Mouse (Mus musculus) liver, embryonic 11.5 days (tissue): Measurements from ENCODE around the gene Sfxn2. TPM values are rescaled to one million over a fixed set of nuclear protein-coding genes. Genes with fewer than 3 reads are reported as not detected.
A peak's percentile ranks its signal among the peaks of the same experiment; 100 is the strongest.

Source experiments
- ATAC-seq: fragments of 200-750 bp; cut with Nextera tagmentation; replicated peaks from 2 replicates; pipeline ENCODE4 v1.8.0; 2017; ENCODE audit warnings: moderate number of reproducible peaks, mild to moderate bottlenecking, moderate TSS enrichment, moderate library complexity; ENCODE audit not compliant: low FRiP score
- DNase-seq: peaks from one replicate; pipeline ENCODE4 v3.0.0-alpha.2; 2017; ENCODE audit warnings: low spot score
- H3K27ac ChIP-seq: fragments of 300-500 bp; sonication (generic); 2 replicates; pipeline ENCODE4 v1.5.1; 2014; ENCODE audit warnings: mild to moderate bottlenecking, low read depth, low read length, control low read depth
- H3K27me3 ChIP-seq: fragments of 300-500 bp; sonication (generic); replicated peaks from 2 replicates; pipeline ENCODE4 v1.6.1; 2014; ENCODE audit warnings: low read length, mixed read lengths; ENCODE audit not compliant: control insufficient read depth, insufficient read depth
- H3K36me3 ChIP-seq: fragments of 300-500 bp; sonication (generic); 2 replicates; pipeline ENCODE4 v1.6.1; 2014; ENCODE audit warnings: mild to moderate bottlenecking, low read length, moderate library complexity, mixed read lengths; ENCODE audit not compliant: control insufficient read depth, insufficient read depth
- H3K4me1 ChIP-seq: fragments of 300-500 bp; sonication (generic); replicated peaks from 2 replicates; pipeline ENCODE4 v1.6.1; 2014; ENCODE audit warnings: low read length, mixed read lengths; ENCODE audit not compliant: control insufficient read depth, insufficient read depth
- H3K4me2 ChIP-seq: fragments of 300-500 bp; sonication (generic); 2 replicates; pipeline ENCODE4 v1.6.1; 2014; ENCODE audit warnings: mild to moderate bottlenecking, control low read depth, moderate library complexity
- H3K4me3 ChIP-seq: fragments of 300-500 bp; sonication (generic); 2 replicates; pipeline ENCODE4 v1.5.1; 2014; ENCODE audit warnings: low read depth, low read length, control low read depth
- H3K9ac ChIP-seq: fragments of 300-500 bp; sonication (generic); 2 replicates; pipeline ENCODE4 v1.6.1; 2014; ENCODE audit warnings: low read depth, low read length, control low read depth
- H3K9me3 ChIP-seq: fragments of 300-500 bp; sonication (generic); 2 replicates; pipeline ENCODE4 v1.6.1; 2016; ENCODE audit warnings: low read length, inconsistent platforms, mixed read lengths; ENCODE audit not compliant: control insufficient read depth
- WGBS: fragments of 180-500 bp; shearing (Covaris S2); extraction: QIAGEN DNeasy Blood & Tissue Kit; methylation state at CpG from one replicate; pipeline ENCODE4 v1.1.7; 2014; 5-methylcytosine and 5-hydroxymethylcytosine counted together
- polyA plus RNA-seq: library from polyadenylated mRNA; unstranded; fragments of >200 nt; fragmentation: Nextera tagmentation; extraction: Ambion mirVana; gene quantifications from 2 replicates; pipeline ENCODE4 v1.2.1, GENCODE M21; 2014

The Sfxn2 gene
- polyA plus RNA-seq, 1 experiment from 2014 or later, result 26.2 TPM

GRCm38 (mm10) chr19:46617361-46617760, 44.2 kb downstream of the Sfxn2 start:
- peaks cover 57% of the 10 kb centered on the region for H3K4me1 ChIP-seq
- H3K4me3 ChIP-seq, result no peak overlapping the region
- ATAC-seq (no peak), DNase-seq (no peak)
- no peak overlapping the region for H3K27ac ChIP-seq
- H3K9me3 ChIP-seq, result no peaks in the 10 kb centered on the region
- H3K9ac ChIP-seq, result no peak overlapping the region
- 84% methylated on average over 8 of the region's 8 CpGs for WGBS
- no peaks in the 10 kb centered on the region for H3K27me3 ChIP-seq
- no peak overlapping the region for H3K4me2 ChIP-seq
- H3K36me3 ChIP-seq, result no peaks in the 10 kb centered on the region

- 57% methylated on average over 9 of the region's 9 CpGs for WGBS
- DNase-seq (no peak), ATAC-seq (no peak)
- Histone ChIP-seq H3K4me1 (peaks cover 65% of the 10 kb centered on the region), H3K9ac (no peak overlapping the region), H3K4me3 (no peak overlapping the region), H3K27ac (no peak overlapping the region), H3K9me3 (no peaks in the 10 kb centered on the region), H3K4me2 (no peak overlapping the region), H3K27me3 (no peaks in the 10 kb centered on the region), H3K36me3 (no peaks in the 10 kb centered on the region)
These were observed 45.2 kb downstream of the Sfxn2 start for GRCm38 (mm10) chr19:46618322-46618721.

- H3K27me3 ChIP-seq, result no peaks in the 10 kb centered on the region
- no peak overlapping the region for H3K9ac ChIP-seq
- peaks cover 67% of the 10 kb centered on the region for H3K4me1 ChIP-seq
- H3K27ac ChIP-seq, result no peak overlapping the region
- no peak overlapping the region for H3K4me2 ChIP-seq
- WGBS, result 68% methylated on average over 19 of the region's 19 CpGs
- no peaks in the 10 kb centered on the region for H3K36me3 ChIP-seq
- H3K9me3 ChIP-seq, result no peaks in the 10 kb centered on the region
- ATAC-seq (no peak), DNase-seq (no peak)
- H3K4me3 ChIP-seq, result no peak overlapping the region
These were observed 45.8 kb downstream of the Sfxn2 start for GRCm38 (mm10) chr19:46619001-46619400.

GRCm38 (mm10) chr19:46619518-46619917, 46.4 kb downstream of the Sfxn2 start:
- ATAC-seq, result no peak
- H3K9ac ChIP-seq, result no peak overlapping the region
- no peak overlapping the region for H3K4me3 ChIP-seq
- no peak for DNase-seq
- no peak overlapping the region for H3K4me2 ChIP-seq
- no peak overlapping the region; the same call in 1 of the 2 replicates for H3K27ac ChIP-seq
- no peaks in the 10 kb centered on the region for H3K27me3 ChIP-seq
- 89% methylated on average over 6 of the region's 6 CpGs for WGBS
- H3K4me1 ChIP-seq, result peaks cover 68% of the 10 kb centered on the region
- H3K36me3 ChIP-seq, result no peaks in the 10 kb centered on the region
- H3K9me3 ChIP-seq, result no peaks in the 10 kb centered on the region

- Histone ChIP-seq H3K4me3 (no peak overlapping the region), H3K9me3 (no peaks in the 10 kb centered on the region), H3K36me3 (peaks cover 5% of the 10 kb centered on the region), H3K27ac (no peak overlapping the region), H3K4me2 (no peak overlapping the region), H3K9ac (no peak overlapping the region), H3K27me3 (no peaks in the 10 kb centered on the region), H3K4me1 (peaks cover 73% of the 10 kb centered on the region)
- WGBS, result 76% methylated on average over 14 of the region's 14 CpGs
- DNase-seq (no peak), ATAC-seq (no peak)
These were observed 47.0 kb downstream of the Sfxn2 start for GRCm38 (mm10) chr19:46620016-46620808.

- Histone ChIP-seq H3K27me3 (no peaks in the 10 kb centered on the region), H3K4me1 (peaks cover 69% of the 10 kb centered on the region), H3K4me3 (no peak overlapping the region), H3K36me3 (peaks cover 6% of the 10 kb centered on the region), H3K4me2 (no peak overlapping the region), H3K9me3 (no peaks in the 10 kb centered on the region), H3K27ac (no peak overlapping the region; the same call in 1 of the 2 replicates), H3K9ac (no peak overlapping the region)
- 77% methylated on average over 19 of the region's 19 CpGs for WGBS
- ATAC-seq (no peak), DNase-seq (no peak)
These were observed 48.3 kb downstream of the Sfxn2 start for GRCm38 (mm10) chr19:46621236-46622183.

GRCm38 (mm10) chr19:46622659-46623193, 49.6 kb downstream of the Sfxn2 start:
- H3K9ac ChIP-seq, result no peak overlapping the region
- H3K4me3 ChIP-seq, result no peak overlapping the region
- no peaks in the 10 kb centered on the region for H3K9me3 ChIP-seq
- DNase-seq (no peak), ATAC-seq (no peak)
- H3K4me2 ChIP-seq, result peak overlapping the region; percentile 58
- H3K27me3 ChIP-seq, result no peaks in the 10 kb centered on the region
- 46% methylated on average over 12 of the region's 12 CpGs for WGBS
- H3K36me3 ChIP-seq, result peaks cover 6% of the 10 kb centered on the region
- peaks cover 69% of the 10 kb centered on the region for H3K4me1 ChIP-seq
- peak overlapping the region; percentile 54 for H3K27ac ChIP-seq

GRCm38 (mm10) chr19:46623194-46623667, 50.1 kb downstream of the Sfxn2 start:
- ATAC-seq, result peak; percentile 50; the same call in 1 of the 2 replicates
- WGBS, result 24% methylated on average over 16 of the region's 16 CpGs
- H3K4me1 ChIP-seq, result peaks cover 70% of the 10 kb centered on the region

More at GRCm38 (mm10) chr19:46623194-46623667, 50.1 kb downstream of the Sfxn2 start:
- Histone ChIP-seq H3K27ac (peak overlapping the region; percentile 54), H3K4me3 (peak overlapping the region; percentile 34), H3K27me3 (no peaks in the 10 kb centered on the region), H3K9ac (peak overlapping the region; percentile 38; the same call in 1 of the 2 replicates), H3K4me2 (peak overlapping the region; percentile 58), H3K36me3 (peaks cover 6% of the 10 kb centered on the region), H3K9me3 (no peaks in the 10 kb centered on the region)
- no peak for DNase-seq
